8 mouse cellular contexts compared by ENCODE assay signal in genomic region chr11:69613553-69614256, GRCm38 (mm10). TPM values are rescaled to one million over a fixed set of nuclear protein-coding genes. Genes with fewer than 3 reads are reported as not detected.
DNase-seq lines count a peak whose midpoint lies in the region; ATAC-seq and TF ChIP-seq lines count a peak whose summit lies in the region.

No protein-coding gene starts in this region.

- H3K4me3 ChIP-seq in limb, embryonic 13.5 days = no peak overlapping the region
- H3K4me3 ChIP-seq in myocyte = no peak overlapping the region
- H3K4me3 ChIP-seq in stomach, postnatal 0 days (ENCODE audit: low read depth, low read length) = no peak overlapping the region

- DNase-seq in cerebellum, adult 11 months = peak; percentile 76
- DNase-seq in embryo, embryonic 9.5 days (ENCODE audit: extremely low spot score) = peak; percentile 86
- peak; percentile 97 for DNase-seq in heart, adult 11 months
- DNase-seq in kidney, adult 8-10 months = peak; percentile 81 to 93
- peak; percentile 86 for DNase-seq in stomach, postnatal 0 days (ENCODE audit: low spot score)

- H3K79me2 ChIP-seq in myocyte (ENCODE audit: control insufficient read depth, insufficient read depth) = no peaks in the 10 kb centered on the region

- no peak overlapping the region for H3ac ChIP-seq in myocyte (ENCODE audit: control insufficient read depth, insufficient read length)

- no peaks in the 10 kb centered on the region for H3K36me3 ChIP-seq in limb, embryonic 13.5 days
- no peaks in the 10 kb centered on the region for H3K36me3 ChIP-seq in myocyte (ENCODE audit: control insufficient read depth, insufficient read depth)
- H3K36me3 ChIP-seq in stomach, postnatal 0 days (ENCODE audit: control insufficient read depth, insufficient read depth, low read length) = no peaks in the 10 kb centered on the region

- WGBS in limb, embryonic 13.5 days = 12% methylated on average over 19 of the region's 19 CpGs
- WGBS in stomach, postnatal 0 days = 15% methylated on average over 19 of the region's 19 CpGs

- peak overlapping the region; percentile 22; the same call in 1 of the 2 replicates for H3K27ac ChIP-seq in limb, embryonic 13.5 days
- no peak overlapping the region for H3K27ac ChIP-seq in stomach, postnatal 0 days (replicated peaks)

- ATAC-seq in cerebellum, adult (ENCODE audit: insufficient number of reproducible peaks, low FRiP score, low TSS enrichment) = no peak; the same call in 1 of the 2 replicates
- ATAC-seq in limb, embryonic 13.5 days (ENCODE audit: low FRiP score, low read depth) = peak; percentile 68
- ATAC-seq in stomach, postnatal 0 days (ENCODE audit: low FRiP score, low TSS enrichment) = peak; percentile 67

- TF ChIP-seq EP300 in stomach, postnatal 0 days (optimal IDR thresholded peaks at IDR 0.05) = no peak

- H3K4me2 ChIP-seq in limb, embryonic 13.5 days (replicated peaks) = peak overlapping the region; percentile 46
- H3K4me2 ChIP-seq in myocyte (ENCODE audit: low read depth) = peak overlapping the region; percentile 68
- peak overlapping the region; percentile 36; the same call in 1 of the 2 replicates for H3K4me2 ChIP-seq in stomach, postnatal 0 days (replicated peaks; ENCODE audit: low read depth)

- no peaks in the 10 kb centered on the region for H3K9me3 ChIP-seq in limb, embryonic 13.5 days
- H3K9me3 ChIP-seq in stomach, postnatal 0 days (ENCODE audit: control insufficient read depth, low read length) = no peaks in the 10 kb centered on the region

- TF ChIP-seq CTCF in stomach, postnatal 0 days (IDR thresholded peaks at IDR 0.05; ENCODE audit: low read depth) = peak; percentile 90

- peak overlapping the region; percentile 26; the same call in 1 of the 2 replicates for H3K9ac ChIP-seq in limb, embryonic 13.5 days
- H3K9ac ChIP-seq in stomach, postnatal 0 days (ENCODE audit: low read length) = peak overlapping the region; percentile 35; the same call in 1 of the 2 replicates

- peaks cover 10% of the 10 kb centered on the region; the same call in 1 of the 2 replicates for H3K27me3 ChIP-seq in limb, embryonic 13.5 days
- peaks cover 11% of the 10 kb centered on the region for H3K27me3 ChIP-seq in myocyte (ENCODE audit: control insufficient read depth, insufficient read depth, insufficient read length)
- no peaks in the 10 kb centered on the region for H3K27me3 ChIP-seq in stomach, postnatal 0 days (ENCODE audit: control insufficient read depth, insufficient read depth, low read length)

- TF ChIP-seq POLR2A in myocyte (IDR thresholded peaks at IDR 0.05; ENCODE audit: insufficient read length, low read depth) = no peak

- H3K4me1 ChIP-seq in limb, embryonic 13.5 days = peaks cover 4% of the 10 kb centered on the region
- H3K4me1 ChIP-seq in stomach, postnatal 0 days (replicated peaks; ENCODE audit: control insufficient read depth, insufficient read depth) = no peaks in the 10 kb centered on the region

TF ChIP-seq in myocyte, 11 proteins besides CTCF, POLR2A, EP300 and RAD21:
- TF ChIP-seq MYOG (IDR thresholded peaks at IDR 0.05; ENCODE audit: control insufficient read depth in 1 of 3, insufficient read depth in 1 of 3, insufficient read length in 2 of 3, low read depth in 2 of 3) (no peak), POLR2AphosphoS2 (IDR thresholded peaks at IDR 0.05; ENCODE audit: insufficient read length, low read depth) (no peak), SRF (IDR thresholded peaks at IDR 0.05; ENCODE audit: control insufficient read depth, insufficient read length, low read depth) (no peak), E2F4 (IDR thresholded peaks at IDR 0.05; ENCODE audit: insufficient read depth) (no peak), MYOD1 (IDR thresholded peaks at IDR 0.05; ENCODE audit: control insufficient read depth in 1 of 3, insufficient read length in 2 of 3, low read depth in 2 of 3) (no peak), TCF12 (IDR thresholded peaks at IDR 0.05; ENCODE audit: insufficient read depth, poor library complexity, severe bottlenecking) (no peak), USF1 (IDR thresholded peaks at IDR 0.05; ENCODE audit: low read depth) (no peak), TCF3 (IDR thresholded peaks at IDR 0.05; ENCODE audit: insufficient read length, low read depth) (no peak), MAX (IDR thresholded peaks at IDR 0.05; ENCODE audit: low read depth) (no peak), CEBPB (IDR thresholded peaks at IDR 0.05; ENCODE audit: insufficient read depth, poor library complexity, severe bottlenecking) (no peak), REST (IDR thresholded peaks at IDR 0.05; ENCODE audit: insufficient read depth, insufficient read length) (no peak)

RNA-seq across cellular contexts. Expression of gene Shbg, which starts 4.0 kb away (rescaled TPM):
- 0.22 TPM in 1 of 2 replicates, not detected in the other for polyA plus RNA-seq in limb, embryonic 13.5 days (2015; fragmentation: Nextera tagmentation; extraction: Ambion mirVana)
- 0.05 TPM for polyA plus RNA-seq in myocyte (2012; fragmentation: generic; extraction: Trizol)
- polyA plus RNA-seq in stomach, postnatal 0 days (2015; fragmentation: Nextera tagmentation; extraction: Ambion mirVana) = not detected in 2 replicates

RNA-seq across cellular contexts. Expression of gene Atp1b2, which starts 8.0 kb away (rescaled TPM):
- 5.7 and 6.0 TPM in 2 replicates for polyA plus RNA-seq in limb, embryonic 13.5 days (2015; fragmentation: Nextera tagmentation; extraction: Ambion mirVana)
- polyA plus RNA-seq in myocyte (2012; fragmentation: generic; extraction: Trizol) = 6.6 TPM
- 5.3 and 7.2 TPM in 2 replicates for polyA plus RNA-seq in stomach, postnatal 0 days (2015; fragmentation: Nextera tagmentation; extraction: Ambion mirVana)

RNA-seq across cellular contexts. Expression of gene Sat2, which starts 8.1 kb away (rescaled TPM):
- polyA plus RNA-seq in limb, embryonic 13.5 days (2015; fragmentation: Nextera tagmentation; extraction: Ambion mirVana) = 24.1 and 28.0 TPM in 2 replicates
- 3.6 TPM for polyA plus RNA-seq in myocyte (2012; fragmentation: generic; extraction: Trizol)
- 14.4 and 15.5 TPM in 2 replicates for polyA plus RNA-seq in stomach, postnatal 0 days (2015; fragmentation: Nextera tagmentation; extraction: Ambion mirVana)

RNA-seq across cellular contexts. Expression of gene Fxr2, which starts 19.1 kb away (rescaled TPM):
- 37.3 and 38.0 TPM in 2 replicates for polyA plus RNA-seq in limb, embryonic 13.5 days (2015; fragmentation: Nextera tagmentation; extraction: Ambion mirVana)
- 104 TPM for polyA plus RNA-seq in myocyte (2012; fragmentation: generic; extraction: Trizol)
- polyA plus RNA-seq in stomach, postnatal 0 days (2015; fragmentation: Nextera tagmentation; extraction: Ambion mirVana) = 10.8 and 11.6 TPM in 2 replicates

RNA-seq across cellular contexts. Expression of gene Trp53, which starts 33.5 kb away (rescaled TPM):
- 158 and 161 TPM in 2 replicates for polyA plus RNA-seq in limb, embryonic 13.5 days (2015; fragmentation: Nextera tagmentation; extraction: Ambion mirVana)
- polyA plus RNA-seq in myocyte (2012; fragmentation: generic; extraction: Trizol) = 119 TPM
- 45.0 and 51.4 TPM in 2 replicates for polyA plus RNA-seq in stomach, postnatal 0 days (2015; fragmentation: Nextera tagmentation; extraction: Ambion mirVana)
